Mouse (Mus musculus) CH12.LX (cell line): ENCODE measurements at regions not wholly inside any gene's neighbourhood (a gene's known extent, or its start where the extent isn't known, plus 50 kb on each side); places are given as distances from the start of the nearest gene placed in this dataset.

Experiments
- E2F4 ChIP-seq: IDR thresholded peaks from 2 replicates; pipeline ENCODE4 v1.6.1; 2011; ENCODE audit warnings: low read depth, low read length, improper control_type of control experiment; ENCODE audit not compliant: insufficient replicate concordance
- MYC ChIP-seq: IDR thresholded peaks from 2 replicates; pipeline ENCODE4 v1.6.1; 2011; ENCODE audit warnings: low read depth, mild to moderate bottlenecking, improper control_type of control experiment, low read length
- POLR2A ChIP-seq: IDR thresholded peaks from 2 replicates; pipeline ENCODE4 v1.6.1; 2011; ENCODE audit warnings: low read depth, mild to moderate bottlenecking, improper control_type of control experiment, low read length
- USF1 ChIP-seq: IDR thresholded peaks from 2 replicates; pipeline ENCODE4 v1.6.1; 2014; ENCODE audit warnings: low read depth, mild to moderate bottlenecking, inconsistent platforms, low read length, improper control_type of control experiment
- ZKSCAN1 ChIP-seq: IDR thresholded peaks from 2 replicates; pipeline ENCODE4 v1.6.1; 2012; ENCODE audit warnings: low read depth, inconsistent platforms, low read length, improper control_type of control experiment, borderline replicate concordance

GRCm38 (mm10) chrX:11898280-11898679 lies 261.9 kb downstream of the Bcor start:
- no peak for TF ChIP-seq POLR2A
- TF ChIP-seq MYC: no peak
- TF ChIP-seq E2F4: no peak
- TF ChIP-seq USF1: no peak
- no peak for TF ChIP-seq ZKSCAN1
